Mouse (Mus musculus): Measurements from ENCODE around the gene Ecpas.

Gene Ecpas

DNA sequence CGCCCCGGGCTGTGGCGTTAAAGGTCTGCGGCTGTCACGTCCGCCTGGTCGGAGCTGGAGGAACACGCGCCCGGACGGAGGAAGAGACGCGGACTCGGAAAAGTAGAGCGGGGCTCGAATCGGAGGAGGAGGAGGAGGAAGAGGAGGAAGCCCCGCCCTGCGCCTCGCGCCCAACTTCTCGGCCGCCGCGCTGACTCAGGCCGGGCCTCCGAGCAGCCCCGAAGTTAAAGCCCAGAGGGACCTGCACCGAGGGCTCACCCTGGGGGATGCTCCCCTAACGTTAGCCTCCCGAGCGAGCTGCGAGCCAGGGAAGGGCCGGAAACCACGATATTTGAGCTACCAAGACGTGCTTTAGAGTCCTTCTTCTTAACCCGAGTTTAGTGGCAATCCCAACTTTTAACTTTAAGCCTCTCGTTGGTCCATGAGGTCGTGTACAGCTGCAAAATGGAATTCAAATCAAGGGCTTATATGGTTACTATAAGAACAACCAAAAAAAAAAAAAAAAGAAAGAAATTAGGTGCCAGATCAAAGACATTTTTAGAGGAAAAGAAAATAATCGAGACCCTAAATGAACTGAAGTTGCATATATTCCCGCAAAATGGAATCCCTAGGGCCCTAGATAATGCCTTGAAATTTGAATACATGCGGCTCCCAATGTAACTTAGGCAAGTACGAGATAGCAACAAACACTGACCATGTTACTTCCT lies at the start of gene Ecpas:
TSS of gene Ecpas (minus strand) at position 121 of the 707 bp plus-strand sequence.
- peak; percentile 81 to 84 for DNase-seq (ENCODE audit: low spot score in 2 of 2)

DNA sequence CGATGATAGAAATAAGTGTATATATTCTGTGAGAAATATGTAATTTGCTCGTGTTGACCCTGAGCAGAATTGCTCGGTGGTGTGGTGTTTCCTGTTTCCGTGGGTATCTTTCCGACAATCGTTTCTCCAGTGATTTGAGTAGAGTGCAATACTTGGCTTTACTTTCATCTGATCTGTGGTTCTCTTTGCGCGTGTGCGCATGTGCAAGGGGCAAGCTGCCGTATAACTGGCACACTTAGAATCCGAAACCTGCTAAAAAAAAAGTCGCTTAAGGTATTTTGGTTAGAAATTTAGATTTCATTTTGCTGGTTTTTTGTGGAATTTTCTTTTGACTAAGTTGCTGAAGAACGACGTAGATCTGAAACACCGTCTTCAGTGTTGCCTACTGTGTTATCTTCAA lies 49.2 kb upstream of the Ecpas start:
- DNase-seq (ENCODE audit: low spot score in 2 of 2): no peak

DNA sequence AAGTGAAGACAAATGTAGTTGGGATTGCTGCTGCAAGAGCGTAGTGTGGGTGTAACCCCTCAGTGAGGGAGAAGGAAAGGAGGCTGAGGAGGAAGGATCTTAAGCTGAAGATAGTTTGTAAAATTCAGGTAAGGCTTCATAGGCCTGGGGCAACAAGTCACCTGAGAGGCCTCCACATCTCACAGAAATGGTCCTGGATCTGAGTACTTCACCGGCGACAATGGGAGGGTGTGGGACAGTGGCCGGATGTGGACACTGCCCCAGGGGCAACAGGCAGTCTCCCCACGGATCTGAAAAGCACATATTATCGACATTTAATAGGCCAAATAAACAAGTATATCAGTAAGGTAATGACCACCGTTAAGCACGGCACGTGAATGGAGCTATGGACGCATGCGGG lies 40.1 kb upstream of the Ecpas start:
- no peak for DNase-seq (ENCODE audit: low spot score in 2 of 2)

DNA sequence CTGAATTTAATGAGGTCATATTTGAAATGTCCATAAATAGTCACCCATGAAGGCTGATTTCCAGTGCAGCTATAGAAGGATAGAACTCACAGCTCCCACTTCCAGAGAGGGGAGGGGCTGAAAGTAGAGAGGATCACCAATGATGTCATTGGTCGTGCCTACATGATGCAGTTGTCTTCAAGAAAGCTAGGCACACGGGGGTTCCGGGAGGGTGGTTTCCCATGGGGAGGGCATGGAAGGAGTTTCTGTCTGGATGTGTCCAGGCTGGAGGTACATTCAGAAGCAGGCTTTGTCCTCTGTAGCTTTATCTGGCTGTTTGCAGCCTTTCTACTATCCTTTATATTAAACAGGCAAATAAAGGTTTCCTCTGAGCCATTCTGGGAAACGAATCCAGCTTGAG lies 35.8 kb upstream of the Ecpas start:
- no peak for DNase-seq (ENCODE audit: low spot score in 2 of 2)

DNA sequence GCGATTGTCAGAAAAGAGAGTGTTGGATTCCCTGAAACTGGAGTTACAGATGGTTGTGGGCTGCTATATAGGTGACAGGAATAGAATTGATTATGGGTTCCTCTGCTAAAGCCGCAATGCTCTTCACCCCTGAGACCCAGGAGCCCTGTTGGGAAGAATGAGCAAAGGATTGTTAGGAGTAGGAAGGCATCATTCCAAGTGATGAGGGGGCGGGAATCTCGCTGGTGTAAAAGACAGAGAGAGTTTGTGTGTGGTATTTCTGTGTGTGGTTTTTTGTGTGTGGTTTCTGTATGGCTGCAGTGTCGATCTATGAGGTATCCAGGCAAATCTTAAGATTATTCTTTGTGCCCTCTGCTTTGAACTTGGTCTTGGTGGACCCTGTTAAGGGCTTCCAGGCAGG lies 32.1 kb upstream of the Ecpas start:
- DNase-seq (ENCODE audit: low spot score in 2 of 2): no peak

DNA sequence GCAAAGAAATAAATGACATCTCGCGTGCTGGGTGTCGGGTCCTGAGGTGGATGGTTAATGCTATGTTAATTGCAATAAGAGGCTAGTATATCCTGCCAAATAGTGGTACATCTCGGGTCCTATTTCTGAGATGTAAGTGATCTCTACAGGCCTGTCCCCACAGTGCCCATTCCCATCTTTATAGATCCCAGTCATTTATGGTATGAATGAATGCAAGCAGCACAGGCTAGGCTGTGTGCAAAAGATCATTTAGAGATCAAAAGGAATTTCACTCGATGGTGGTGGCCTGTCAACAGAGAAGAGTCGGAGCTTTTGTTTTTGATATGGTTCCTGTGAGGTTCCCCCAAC lies 31.6 kb upstream of the Ecpas start:
- no peak for DNase-seq (ENCODE audit: low spot score in 2 of 2)

DNA sequence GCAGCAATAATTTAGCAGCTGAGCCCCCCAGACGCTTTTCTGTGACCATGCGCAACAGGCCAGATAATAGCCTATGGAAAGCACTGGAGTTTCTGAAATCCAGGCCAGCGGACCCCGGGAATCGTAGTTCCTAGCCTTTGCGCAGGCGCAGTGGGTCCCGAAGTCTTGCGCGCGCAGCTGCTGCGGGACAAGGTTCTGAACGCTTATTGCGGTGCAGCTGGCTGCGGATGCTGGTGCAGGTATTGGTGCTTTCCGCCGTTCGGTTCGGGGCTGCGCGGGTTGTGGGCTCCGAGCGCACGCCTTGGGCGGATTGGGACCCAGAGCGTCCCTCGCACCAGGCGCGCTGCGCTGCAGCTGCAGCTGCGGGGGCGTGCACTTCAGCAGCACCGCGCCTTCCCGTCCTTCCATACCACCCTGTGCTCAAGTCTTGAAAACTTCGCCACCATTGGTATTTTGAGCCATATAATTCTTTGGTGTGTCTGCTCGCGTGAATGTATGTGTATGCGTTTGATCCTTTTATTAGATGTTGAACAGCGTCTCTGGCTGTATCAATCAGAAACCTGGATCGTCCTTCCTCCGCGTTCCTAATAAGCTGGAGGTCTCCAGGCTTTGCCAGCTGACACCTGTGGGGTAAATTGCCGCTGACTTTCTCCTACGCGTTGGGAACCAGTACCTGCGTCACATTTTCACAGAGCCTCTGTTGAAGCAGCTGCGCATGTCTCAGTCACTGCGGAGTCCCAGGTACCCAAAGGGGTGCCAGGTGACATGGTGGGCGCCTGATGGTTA lies 31.1 kb upstream of the Ecpas start, which contains the start of gene Zkscan16:
TSS of gene Zkscan16 (plus strand) at position 209 of the 786 bp plus-strand sequence.
- peak; percentile 29 to 42 for DNase-seq (ENCODE audit: low spot score in 2 of 2)

DNA sequence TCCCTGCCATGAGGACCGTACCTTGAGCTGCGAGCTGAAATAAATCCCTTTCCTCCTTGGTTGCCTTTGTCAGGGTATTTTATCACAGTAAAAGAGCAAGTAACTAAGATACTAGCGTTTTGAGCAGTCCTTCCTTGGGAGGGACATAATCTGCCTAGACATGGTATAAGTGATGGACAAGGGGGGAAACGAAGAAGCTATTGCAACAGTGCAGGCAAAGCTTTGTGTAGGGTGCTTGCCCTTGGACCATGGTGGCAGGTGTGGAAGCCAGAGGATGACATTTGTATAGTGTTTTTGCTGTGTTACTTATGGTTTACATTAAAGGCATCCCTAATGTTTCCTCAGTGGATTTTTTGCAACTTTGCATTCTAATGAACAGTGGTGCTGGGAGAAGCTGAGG lies 30.4 kb upstream of the Ecpas start:
- no peak for DNase-seq (ENCODE audit: low spot score in 2 of 2)

DNA sequence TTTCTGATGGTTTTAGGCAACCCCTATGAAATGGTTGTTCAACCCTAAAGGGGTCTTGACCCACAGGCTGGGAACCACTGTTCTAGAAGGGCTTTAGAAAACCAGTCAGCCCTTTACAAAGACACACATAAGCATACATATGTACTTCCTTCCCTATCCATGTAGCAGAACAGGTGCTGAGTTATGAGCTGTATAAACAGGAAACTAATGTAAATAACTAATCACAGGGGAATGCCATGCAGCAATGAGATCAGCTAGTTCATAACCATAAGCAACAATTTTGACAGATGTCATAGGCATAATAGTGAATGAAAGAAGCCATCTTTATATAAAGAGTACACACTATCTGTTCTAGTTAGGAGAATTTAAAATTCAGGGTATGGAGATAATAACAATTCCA lies 29.1 kb upstream of the Ecpas start:
- peak; percentile 8 to 41 for DNase-seq (ENCODE audit: low spot score in 2 of 2)

DNA sequence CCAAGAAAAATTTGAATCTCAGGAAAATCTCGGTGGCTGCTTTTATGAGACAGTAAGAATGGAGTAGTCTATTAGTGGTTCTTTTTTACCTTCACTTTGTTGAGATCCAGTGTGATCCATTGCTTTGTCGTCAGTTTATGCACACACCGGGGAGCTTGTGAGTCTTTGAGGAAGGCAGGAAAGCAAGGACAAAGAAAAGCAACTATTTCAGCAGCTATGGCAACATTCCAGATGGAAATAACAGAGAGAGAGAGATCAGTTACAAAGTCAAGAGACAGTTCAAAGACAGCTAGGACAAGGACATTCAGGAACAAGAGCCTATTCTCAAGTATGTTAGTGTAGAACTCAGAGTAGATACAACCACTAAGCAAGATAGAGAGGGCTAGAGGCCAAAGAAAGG lies 23.3 kb upstream of the Ecpas start:
- DNase-seq (ENCODE audit: low spot score in 2 of 2): no peak

DNA sequence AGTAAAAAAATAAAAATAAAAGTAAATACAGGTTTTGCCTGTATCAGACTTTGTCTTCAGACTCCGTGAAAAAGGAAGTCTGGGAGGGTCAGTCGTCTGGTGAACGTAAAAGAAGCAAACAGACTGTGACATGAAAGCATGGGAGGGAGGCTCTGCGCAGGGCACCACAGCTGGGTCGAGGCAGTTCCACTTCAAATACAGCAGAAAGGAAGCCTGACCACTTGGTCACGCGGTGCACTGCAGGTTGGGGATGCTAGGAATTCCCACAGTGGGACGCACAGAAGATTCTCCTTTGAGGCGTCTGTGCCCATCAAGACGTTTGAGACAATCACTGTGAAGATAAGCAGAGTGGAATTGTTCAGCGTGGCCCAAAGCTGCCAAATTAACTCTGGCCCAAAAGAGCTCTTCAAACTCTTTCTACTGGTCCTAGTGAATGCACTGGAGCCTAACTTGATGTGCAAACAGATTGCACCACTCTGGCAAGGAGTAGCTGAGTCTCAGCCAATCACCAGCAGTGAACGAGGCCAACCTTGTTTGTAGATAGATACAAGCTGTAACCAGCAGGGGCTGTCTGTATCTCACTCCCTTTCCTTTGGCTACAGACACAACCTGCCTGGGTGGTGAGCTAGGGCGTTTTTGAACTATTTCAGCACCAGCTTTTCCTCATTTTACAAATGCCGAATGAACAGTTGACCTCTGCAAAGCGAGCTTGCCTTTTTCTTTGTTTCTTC lies 22.4 kb upstream of the Ecpas start:
- peak; percentile 27 to 28 for DNase-seq (ENCODE audit: low spot score in 2 of 2)

DNA sequence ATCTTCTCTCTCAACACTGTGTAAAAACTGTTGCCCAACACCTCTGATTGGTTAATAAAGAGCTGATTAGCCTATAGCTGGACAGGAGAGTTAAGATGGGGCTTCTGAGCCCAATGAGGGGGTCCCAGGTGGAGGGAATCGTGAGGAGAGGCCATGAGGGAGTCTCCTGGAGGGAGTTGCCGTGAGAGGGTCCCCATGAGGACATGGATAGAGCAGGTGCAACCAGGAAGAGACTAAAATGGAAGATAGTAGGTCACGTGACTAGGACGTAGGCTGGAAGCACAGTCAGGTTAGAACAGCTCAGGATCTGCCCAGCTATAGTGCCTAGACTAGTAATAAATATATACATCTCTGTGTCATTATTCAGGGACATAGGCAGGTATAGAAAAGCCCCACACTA lies 21.8 kb upstream of the Ecpas start:
- DNase-seq (ENCODE audit: low spot score in 2 of 2): no peak

DNA sequence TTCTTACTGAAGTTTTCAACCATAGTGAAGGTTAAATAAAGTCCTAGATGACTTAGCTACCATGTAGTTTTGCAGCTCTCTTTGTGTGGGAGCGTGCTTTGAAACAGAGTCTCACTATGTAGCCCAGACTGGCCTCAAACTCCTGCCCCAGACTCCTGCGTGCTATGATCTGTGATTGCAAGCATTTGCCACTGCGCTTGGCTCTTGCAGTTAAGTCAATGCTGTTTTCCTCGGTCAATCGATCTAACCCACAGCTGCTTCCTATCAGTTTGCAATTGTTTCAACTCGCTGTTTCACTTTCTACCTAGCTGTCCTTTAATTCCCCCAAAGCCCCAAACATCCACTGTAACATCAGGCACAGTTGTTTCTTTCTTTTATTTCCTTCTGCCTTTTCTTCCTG lies 20.0 kb upstream of the Ecpas start:
- DNase-seq (ENCODE audit: low spot score in 2 of 2): no peak

DNA sequence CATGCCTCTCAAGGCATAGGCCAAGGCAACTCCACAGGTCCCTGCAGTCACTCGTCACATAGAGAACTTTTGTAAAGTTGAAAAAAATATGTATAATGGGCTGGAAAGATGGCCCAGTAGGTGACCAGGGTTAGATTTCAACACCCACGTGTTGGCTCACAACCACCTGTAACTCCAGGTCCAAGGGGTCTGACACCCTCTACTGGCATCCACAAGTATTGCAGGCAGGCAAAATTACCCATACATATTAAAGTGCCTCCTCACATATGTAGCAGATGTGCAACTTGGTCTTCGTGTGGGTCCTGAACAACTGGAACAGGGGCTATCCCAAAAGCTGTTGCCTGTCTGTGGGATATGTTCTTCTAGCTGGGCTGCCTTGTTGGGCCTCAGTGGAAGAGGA lies 15.1 kb upstream of the Ecpas start:
- DNase-seq (ENCODE audit: low spot score in 2 of 2): no peak

DNA sequence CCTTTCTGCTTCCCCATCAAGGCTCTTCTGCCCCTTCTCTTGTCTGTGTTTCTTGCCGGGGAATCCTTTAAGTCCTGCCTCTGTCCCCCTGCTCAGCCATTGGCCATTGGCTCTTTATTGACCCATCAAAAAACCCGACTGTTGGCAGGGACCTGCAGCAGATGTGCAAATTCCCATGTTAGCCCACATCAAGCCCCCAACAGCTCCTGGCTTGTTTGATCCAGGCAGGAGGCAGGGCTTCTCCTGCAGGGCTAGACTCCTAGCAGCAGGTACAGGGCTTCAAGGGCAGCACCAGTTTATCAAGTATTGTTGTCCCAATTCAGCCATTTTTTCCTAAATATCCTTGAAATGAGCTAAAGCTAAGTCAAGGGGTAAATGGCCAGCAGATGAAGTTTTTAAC lies 13.6 kb upstream of the Ecpas start:
- DNase-seq (ENCODE audit: low spot score in 2 of 2): no peak

DNA sequence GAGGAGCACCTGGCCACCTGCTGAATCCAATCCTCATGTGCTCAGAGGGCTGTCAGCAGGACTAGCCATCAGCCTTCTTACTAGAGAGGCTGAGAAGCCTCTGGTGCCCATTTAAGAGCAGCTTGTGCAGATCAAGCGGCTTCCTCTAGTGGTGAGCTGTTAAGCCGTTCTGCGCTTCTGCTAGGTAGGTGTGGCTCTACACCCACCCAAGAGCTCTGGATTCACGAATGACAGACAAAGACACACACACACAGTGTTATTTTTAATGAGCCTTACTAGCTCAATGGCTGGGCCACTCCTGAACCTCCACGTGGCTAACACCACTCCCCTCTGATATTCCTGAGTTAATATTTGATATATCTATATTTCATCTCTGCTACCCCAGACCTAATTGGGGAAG lies 13.1 kb upstream of the Ecpas start:
- DNase-seq (ENCODE audit: low spot score in 2 of 2): no peak

DNA sequence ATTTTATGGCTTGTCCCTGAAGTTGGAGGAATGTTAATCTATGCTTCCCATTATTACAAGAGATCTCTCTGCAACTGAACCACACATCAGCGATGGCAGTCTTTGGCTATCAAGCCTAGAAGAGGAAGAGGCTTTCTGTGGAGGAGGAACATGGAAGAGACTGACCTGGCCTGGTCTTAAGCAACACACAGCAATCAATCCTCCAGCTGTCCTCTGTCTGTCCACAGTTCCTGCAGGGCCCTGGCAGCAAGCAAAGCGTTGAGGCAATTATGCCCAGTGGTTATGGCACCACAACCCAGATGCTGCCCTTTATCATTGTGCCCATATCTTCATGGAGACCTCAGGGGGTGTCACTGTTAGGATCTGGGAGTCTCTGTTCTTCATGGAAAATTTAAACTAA lies 11.4 kb upstream of the Ecpas start:
- DNase-seq (ENCODE audit: low spot score in 2 of 2): no peak

DNA sequence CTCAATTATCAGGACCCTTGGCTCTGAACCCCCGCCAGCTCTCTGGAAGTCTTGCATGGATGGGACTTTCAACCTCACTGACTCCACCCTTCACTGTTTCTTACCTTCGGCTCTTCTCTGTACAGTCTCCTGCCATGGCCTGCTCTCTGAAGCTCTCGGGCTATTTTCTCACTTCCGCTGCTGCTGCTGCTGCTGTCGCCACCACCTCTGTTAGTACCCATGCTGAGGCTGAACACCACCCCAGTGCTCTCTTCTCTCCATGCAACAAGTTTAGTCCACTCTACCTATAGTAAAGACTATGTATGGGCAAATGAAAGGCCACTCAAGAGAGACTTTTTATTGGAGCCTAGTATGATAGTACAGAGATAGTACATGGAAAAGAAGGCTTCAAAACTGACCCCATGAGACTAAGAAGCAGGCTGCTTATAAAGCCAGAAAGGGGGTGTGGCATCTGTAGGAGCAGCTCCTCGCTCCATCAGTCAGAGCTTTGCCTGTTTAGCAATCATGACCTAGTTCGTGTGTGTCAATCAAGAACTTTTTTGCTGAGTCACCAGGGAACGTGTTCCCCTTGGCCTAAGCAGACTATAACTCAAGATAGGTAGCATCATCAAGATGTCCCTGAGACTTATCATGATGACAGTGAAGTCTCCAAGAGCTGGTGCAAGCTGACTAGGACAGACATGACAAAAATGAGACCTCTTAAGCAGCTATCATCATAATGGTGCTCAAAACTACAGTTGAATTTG lies 2.7 kb upstream of the Ecpas start:
- no peak for DNase-seq (ENCODE audit: low spot score in 2 of 2)

DNA sequence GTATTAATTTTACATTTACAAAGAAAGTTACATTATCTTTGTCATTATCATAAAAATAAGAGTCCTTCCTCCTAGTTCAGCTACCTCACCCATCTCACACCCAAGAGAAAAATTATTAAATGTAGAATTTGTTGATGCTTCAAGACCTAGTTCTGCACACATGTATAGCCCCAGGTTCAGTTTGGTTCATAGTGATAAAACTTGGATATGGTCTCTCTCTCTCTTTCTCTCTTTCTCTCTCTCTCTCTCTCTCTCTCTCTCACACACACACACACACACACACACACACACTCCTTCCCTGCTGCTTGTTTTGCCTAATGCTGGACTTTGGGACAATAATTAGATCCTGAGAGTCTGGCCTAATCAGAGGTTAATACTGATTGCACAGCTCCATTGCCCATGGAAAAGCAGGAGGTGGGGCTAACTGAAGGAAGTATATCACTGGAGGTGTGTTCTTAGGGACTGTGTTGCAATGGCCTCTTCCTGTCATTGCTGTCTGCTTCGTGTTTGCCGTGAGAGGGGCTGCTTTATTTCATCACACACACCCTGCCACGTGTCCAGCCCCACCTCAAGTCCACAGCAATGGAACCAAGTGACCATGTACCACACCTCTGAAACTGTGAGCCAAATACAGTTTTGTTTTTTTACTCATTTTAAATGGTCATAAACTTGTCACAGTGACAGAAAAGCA lies 932 bp upstream of the Ecpas start:
- DNase-seq (ENCODE audit: low spot score in 2 of 2): no peak

DNA sequence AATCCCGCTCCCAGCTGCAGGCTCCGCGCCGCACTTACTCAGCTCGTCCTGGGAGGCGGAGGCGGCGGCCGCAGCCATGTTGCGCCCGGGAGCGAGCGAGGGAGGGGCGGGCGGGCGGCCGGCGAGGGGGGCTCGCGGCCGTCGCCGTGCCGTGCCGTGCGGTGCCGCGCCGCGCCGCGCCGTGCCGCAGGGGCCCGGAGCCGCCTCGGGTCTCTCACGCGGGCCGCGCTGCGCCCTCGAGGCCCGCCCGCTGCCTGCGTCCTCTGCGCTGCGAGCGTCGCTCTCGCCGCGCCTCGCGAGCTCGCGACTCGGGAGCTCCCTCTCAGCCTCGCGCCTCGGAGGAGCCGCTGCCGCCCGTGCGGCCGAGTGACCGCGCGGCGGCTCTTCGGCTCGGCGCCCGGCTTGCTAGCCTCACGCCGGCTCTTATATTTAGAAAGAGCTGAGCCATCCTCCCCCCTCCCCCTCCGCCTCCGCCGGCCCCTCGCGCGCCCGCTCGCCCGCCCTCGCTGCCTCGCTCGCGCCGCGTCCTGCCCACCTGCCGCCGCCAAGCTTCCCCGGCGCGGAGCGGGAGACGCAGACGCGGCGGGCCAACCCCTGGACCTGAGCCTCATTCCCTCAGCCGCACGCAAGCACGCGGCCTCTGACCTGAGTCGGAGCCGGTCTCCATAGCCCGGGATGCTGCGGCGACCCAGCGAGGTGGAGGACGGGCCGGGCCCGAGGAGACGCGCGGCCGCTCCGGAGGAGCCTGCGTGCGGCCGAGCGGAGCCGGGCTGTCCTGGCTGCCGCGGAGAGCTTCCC lies 519 bp downstream of the Ecpas start:
- peak; percentile 49 to 62 for DNase-seq (ENCODE audit: low spot score in 2 of 2)
